33 mouse cellular contexts compared by ENCODE assay signal in genomic region chr2:91019911-91020310, GRCm38 (mm10). TPM values are rescaled to one million over a fixed set of nuclear protein-coding genes. Genes with fewer than 3 reads are reported as not detected.
"Had no signal": no experiment of that assay in that cellular context is flagged by ENCODE, and none has a peak within 500 bp of the region (broad histone marks: within the 10 kb centered on the region; RNA-seq: fewer than 3 reads in every experiment).

No protein-coding gene starts in this region.

- DNase-seq: left cerebral cortex, postnatal 4 days; liver; liver, postnatal 0 days; lung, adult 18-20 months; lung, adult 2 months; lung, embryonic 14.5 days; lung, postnatal 10 days; lung, postnatal 14 days; lung, postnatal 36 days; lung, postnatal 4 days; midbrain, embryonic 14.5 days had no signal

- H3K27ac ChIP-seq: limb, embryonic 10.5 days; limb, embryonic 12.5 days; limb, embryonic 13.5 days; limb, embryonic 15.5 days; liver, embryonic 12.5 days; liver, embryonic 14.5 days; liver, embryonic 15.5 days; lung, embryonic 15.5 days; macrophage; midbrain, embryonic 10.5 days; midbrain, embryonic 12.5 days; midbrain, embryonic 13.5 days; midbrain, embryonic 15.5 days; neural tube, embryonic 12.5 days; neural tube, embryonic 13.5 days had no signal

- H3K27me3 ChIP-seq: limb, embryonic 12.5 days; limb, embryonic 13.5 days; limb, embryonic 15.5 days; liver, embryonic 12.5 days; liver, embryonic 15.5 days; lung, embryonic 15.5 days; megakaryocyte, embryonic 14.5 days; midbrain, embryonic 12.5 days; midbrain, embryonic 13.5 days; midbrain, embryonic 15.5 days; neural tube, embryonic 12.5 days; neural tube, embryonic 13.5 days had no signal

- H3K4me1 ChIP-seq: limb, embryonic 10.5 days; limb, embryonic 12.5 days; limb, embryonic 13.5 days; limb, embryonic 15.5 days; lung, embryonic 15.5 days; midbrain, embryonic 12.5 days; midbrain, embryonic 13.5 days; midbrain, embryonic 15.5 days had no signal

- ATAC-seq: liver, embryonic 12.5 days; liver, postnatal 0 days; lung, postnatal 0 days; midbrain, embryonic 13.5 days; midbrain, embryonic 15.5 days; midbrain, embryonic 16.5 days had no signal

- H3K4me3 ChIP-seq: limb, embryonic 10.5 days; limb, embryonic 12.5 days; limb, embryonic 13.5 days; limb, embryonic 15.5 days; liver, embryonic 12.5 days; liver, embryonic 15.5 days; lung, embryonic 15.5 days; megakaryocyte, embryonic 14.5 days; midbrain, embryonic 10.5 days; midbrain, embryonic 12.5 days; midbrain, embryonic 13.5 days; midbrain, embryonic 15.5 days; myocyte; neural tube, embryonic 12.5 days; neural tube, embryonic 13.5 days had no signal

- H3K4me2 ChIP-seq: limb, embryonic 12.5 days; limb, embryonic 13.5 days; limb, embryonic 15.5 days; liver, embryonic 12.5 days; liver, embryonic 15.5 days; lung, embryonic 14.5 days; lung, embryonic 15.5 days; midbrain, embryonic 11.5 days; midbrain, embryonic 12.5 days; midbrain, embryonic 13.5 days; midbrain, embryonic 15.5 days; neural tube, embryonic 12.5 days; neural tube, embryonic 13.5 days had no signal

- H3K9me3 ChIP-seq: limb, embryonic 10.5 days; limb, embryonic 12.5 days; limb, embryonic 13.5 days; limb, embryonic 15.5 days; liver, embryonic 12.5 days; liver, embryonic 15.5 days; lung, embryonic 15.5 days; megakaryocyte, embryonic 14.5 days; midbrain, embryonic 10.5 days; midbrain, embryonic 12.5 days; midbrain, embryonic 13.5 days; midbrain, embryonic 15.5 days; neural tube, embryonic 12.5 days; neural tube, embryonic 13.5 days had no signal

- H3K9ac ChIP-seq: limb, embryonic 12.5 days; limb, embryonic 13.5 days; limb, embryonic 15.5 days; liver, embryonic 12.5 days; liver, embryonic 14.5 days; liver, embryonic 15.5 days; liver, postnatal 0 days; lung, embryonic 14.5 days; lung, embryonic 15.5 days; midbrain, embryonic 12.5 days; midbrain, embryonic 13.5 days; midbrain, embryonic 15.5 days; neural tube, embryonic 12.5 days; neural tube, embryonic 13.5 days had no signal

- H3K36me3 ChIP-seq: midbrain, embryonic 15.5 days had no signal

RNA-seq across cellular contexts. Expression of gene Rapsn, which starts 15.5 kb away (rescaled TPM):
- total RNA-seq: left cerebral cortex, postnatal 4 days; liver, adult 2 months; megakaryocyte-erythroid progenitor cell, adult 5-6 weeks had no signal
